Mouse (Mus musculus): ENCODE data around the gene Triobp.

DNA sequence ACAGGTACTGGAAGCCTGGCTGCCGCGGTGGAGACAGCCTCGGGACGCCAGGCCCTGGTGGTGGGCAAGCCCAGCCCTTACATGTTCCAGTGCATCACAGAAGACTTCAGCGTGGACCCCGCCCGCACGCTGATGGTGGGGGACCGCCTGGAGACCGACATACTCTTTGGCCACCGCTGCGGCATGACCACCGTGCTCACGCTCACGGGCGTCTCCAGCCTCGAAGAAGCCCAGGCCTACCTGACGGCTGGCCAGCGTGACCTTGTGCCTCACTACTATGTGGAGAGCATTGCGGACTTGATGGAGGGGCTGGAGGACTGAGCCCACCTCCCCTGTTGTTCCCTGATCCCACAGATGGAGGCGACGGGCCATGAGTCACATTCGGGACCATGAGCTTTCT lies 29.4 kb upstream of the Triobp start:
- TF ChIP-seq POLR2A (IDR thresholded peaks at IDR 0.05; ENCODE audit: insufficient read depth, low read depth, low read length) (no peak), CTCF (IDR thresholded peaks at IDR 0.05) (no peak), EP300 (IDR thresholded peaks at IDR 0.05; ENCODE audit: insufficient read depth, low read depth, low read length) (no peak)
